Mouse (Mus musculus) gonadal fat pad, adult 2 months (tissue): ENCODE measurements around the gene Mcoln1. TPM values are rescaled to one million over a fixed set of nuclear protein-coding genes. Genes with fewer than 3 reads are reported as not detected.

Experiments
- polyA plus RNA-seq: library from polyadenylated mRNA; depleted of rRNA; stranded (reverse); fragments of >200 nt; gene quantifications from 2 replicates; pipeline ENCODE4 v1.2.3, GENCODE M21; 2012; rRNA removed

Gene Mcoln1
- polyA plus RNA-seq, 1 experiment = 217 TPM

Other genes with a start within 250 kb of the Mcoln1 start
- gene Insr, start 220.8 kb upstream of the Mcoln1 start, polyA plus RNA-seq = 32.5 and 45.7 TPM in 2 replicates
- gene A430078G23Rik, start 147.0 kb upstream of the Mcoln1 start, polyA plus RNA-seq = 0.24 and 0.84 TPM in 2 replicates
- 25.9 and 30.3 TPM in 2 replicates for gene Arhgef18, start 107.5 kb upstream of the Mcoln1 start, polyA plus RNA-seq
- 27.2 and 29.8 TPM in 2 replicates for gene Pex11g, start 32.8 kb upstream of the Mcoln1 start, polyA plus RNA-seq
- gene Tex45, start 29.6 kb upstream of the Mcoln1 start, polyA plus RNA-seq = 0.12 and 0.24 TPM in 2 replicates
- gene Zfp358, start 7.3 kb upstream of the Mcoln1 start, polyA plus RNA-seq = 60.3 and 61.1 TPM in 2 replicates
- 79.4 and 87.8 TPM in 2 replicates for gene Pnpla6, start 14.9 kb downstream of the Mcoln1 start, polyA plus RNA-seq
- gene C330021F23Rik, start 67.5 kb downstream of the Mcoln1 start, polyA plus RNA-seq = 2.8 and 3.2 TPM in 2 replicates
- gene Camsap3, start 86.8 kb downstream of the Mcoln1 start, polyA plus RNA-seq = 31.9 and 44.8 TPM in 2 replicates
- 61.2 and 65.8 TPM in 2 replicates for gene Xab2, start 120.9 kb downstream of the Mcoln1 start, polyA plus RNA-seq
- gene Pet100, start 121.1 kb downstream of the Mcoln1 start, polyA plus RNA-seq = 11.6 and 12.5 TPM in 2 replicates
- gene Pcp2, start 125.1 kb downstream of the Mcoln1 start, polyA plus RNA-seq = 0.26 TPM in 1 of 2 replicates, not detected in the other
- gene Stxbp2, start 130.5 kb downstream of the Mcoln1 start, polyA plus RNA-seq = 102 and 109 TPM in 2 replicates
- gene Retn, start 155.3 kb downstream of the Mcoln1 start, polyA plus RNA-seq = 514 and 591 TPM in 2 replicates
- 0.58 and 0.76 TPM in 2 replicates for gene Mcemp1, start 165.3 kb downstream of the Mcoln1 start, polyA plus RNA-seq
- gene Fcor, start 171.9 kb downstream of the Mcoln1 start, polyA plus RNA-seq = 154 and 266 TPM in 2 replicates
- 32.6 and 37.2 TPM in 2 replicates for gene Trappc5, start 175.8 kb downstream of the Mcoln1 start, polyA plus RNA-seq
- 0.10 and 0.14 TPM in 2 replicates for gene Fcer2a, start 193.7 kb downstream of the Mcoln1 start, polyA plus RNA-seq
- 0.19 and 0.30 TPM in 2 replicates for gene Clec4g, start 220.2 kb downstream of the Mcoln1 start, polyA plus RNA-seq
- gene Cd209a, start 248.5 kb downstream of the Mcoln1 start, polyA plus RNA-seq = 0.18 TPM in 1 of 2 replicates, not detected in the other